Mouse (Mus musculus): ENCODE results near the gene Ehmt1.

- peak; percentile 64 for TF ChIP-seq POLR2A (IDR thresholded peaks at IDR 0.05; ENCODE audit: low read depth, low read length)
- peak; percentile 58 for TF ChIP-seq CTCF (conservative IDR thresholded peaks at IDR 0.05; ENCODE audit: insufficient read depth, insufficient read length, low read depth, low read length)
Observed at GRCm38 (mm10) chr2:24935057-24935796, 15.8 kb upstream of the Ehmt1 start, which contains the start of gene Arrdc1.

Measured in kidney, adult 2 months (tissue).